Mouse (Mus musculus): ENCODE measurements around the gene Cpsf3.

The Cpsf3 gene

GRCm38 (mm10) chr12:21333766-21334165, 48.6 kb downstream of the Cpsf3 start:
- in situ Hi-C loops (cut with MboI), result no loop called here

- in situ Hi-C loops (cut with MboI), result no loop called here
Measured at GRCm38 (mm10) chr12:21335869-21336268, 50.7 kb downstream of the Cpsf3 start.

- in situ Hi-C loops (cut with MboI), result no loop called here
Measured at GRCm38 (mm10) chr12:21337171-21337570, 52.0 kb downstream of the Cpsf3 start.

- in situ Hi-C loops (cut with MboI), result no loop called here
Measured at GRCm38 (mm10) chr12:21340674-21341073, 55.5 kb downstream of the Cpsf3 start.

GRCm38 (mm10) chr12:21346972-21347371, 61.8 kb downstream of the Cpsf3 start:
- in situ Hi-C loops (cut with MboI), result no loop called here

GRCm38 (mm10) chr12:21350113-21350876, 65.1 kb downstream of the Cpsf3 start:
- in situ Hi-C loops (cut with MboI), result no loop called here

- in situ Hi-C loops (cut with MboI), result no loop called here
Measured at GRCm38 (mm10) chr12:21353681-21354080, 68.5 kb downstream of the Cpsf3 start.

- in situ Hi-C loops (cut with MboI), result no loop called here
Measured at GRCm38 (mm10) chr12:21362686-21363085, 77.5 kb downstream of the Cpsf3 start.

- in situ Hi-C loops (cut with MboI), result no loop called here
Measured at GRCm38 (mm10) chr12:21363195-21363594, 78.0 kb downstream of the Cpsf3 start.
